Mouse (Mus musculus) effector memory CD4-positive, alpha-beta T cell, adult 7 months (primary cell): ENCODE data around the gene Olfr1494. TPM values are rescaled to one million over a fixed set of nuclear protein-coding genes. Genes with fewer than 3 reads are reported as not detected.

Experiments used
- polyA plus RNA-seq: library from polyadenylated mRNA; unstranded; fragments of 100-300 nt; shearing (Covaris generic); gene quantifications from one replicate; pipeline ENCODE4 v1.2.1, GENCODE M21; 2017

Olfr1494 gene
- polyA plus RNA-seq, result not detected

GRCm38 (mm10) chr19:13739428-13739827 is at the start of gene Olfr1494:
TSS of gene Olfr1494 (plus strand) at chr19:13739728.

GRCm38 (mm10) chr19:13696968-13697367 is 42.6 kb upstream of the Olfr1494 start, which contains the start of gene Olfr1491:
TSS of gene Olfr1491 (plus strand) at chr19:13697268.

GRCm38 (mm10) chr19:13722978-13723377 is 16.6 kb upstream of the Olfr1494 start, which contains the start of gene Olfr1493-ps1:
TSS of gene Olfr1493-ps1 (plus strand) at chr19:13723278.

GRCm38 (mm10) chr19:13764306-13764705 is 24.8 kb downstream of the Olfr1494 start, which contains the start of gene Olfr1495:
TSS of gene Olfr1495 (plus strand) at chr19:13764606.

GRCm38 (mm10) chr19:13777578-13777977 is 38.0 kb downstream of the Olfr1494 start, which contains the start of gene Olfr1496:
TSS of gene Olfr1496 (plus strand) at chr19:13777878.

GRCm38 (mm10) chr19:13798102-13798501 is 58.6 kb downstream of the Olfr1494 start, which contains the start of gene Olfr1497:
TSS of gene Olfr1497 (minus strand) at chr19:13798202.

Other genes starting within 250 kb of the Olfr1494 start
- 0.20 TPM for gene Olfr1477, start 239.2 kb upstream of the Olfr1494 start, polyA plus RNA-seq
- gene Olfr1480, start 211.8 kb upstream of the Olfr1494 start, polyA plus RNA-seq, result not detected
- not detected for gene Olfr1484, start 156.2 kb upstream of the Olfr1494 start, polyA plus RNA-seq
- not detected for gene Olfr1487, start 122.4 kb upstream of the Olfr1494 start, polyA plus RNA-seq
- gene Olfr1489, start 108.1 kb upstream of the Olfr1494 start, polyA plus RNA-seq, result 0.06 TPM
- 0.40 TPM for gene Olfr1490, start 88.6 kb upstream of the Olfr1494 start, polyA plus RNA-seq
- not detected for gene Olfr1491, start 42.5 kb upstream of the Olfr1494 start, polyA plus RNA-seq
- gene Olfr1493-ps1, start 16.4 kb upstream of the Olfr1494 start, polyA plus RNA-seq, result 0.28 TPM
- not detected for gene Olfr1495, start 24.9 kb downstream of the Olfr1494 start, polyA plus RNA-seq
- not detected for gene Olfr1496, start 38.1 kb downstream of the Olfr1494 start, polyA plus RNA-seq
- not detected for gene Olfr1497, start 58.5 kb downstream of the Olfr1494 start, polyA plus RNA-seq
- 0.61 TPM for gene Olfr1499, start 79.7 kb downstream of the Olfr1494 start, polyA plus RNA-seq
- not detected for gene Olfr1500, start 90.8 kb downstream of the Olfr1494 start, polyA plus RNA-seq
- 0.43 TPM for gene Olfr1501, start 111.0 kb downstream of the Olfr1494 start, polyA plus RNA-seq
- not detected for gene Olfr1502, start 122.1 kb downstream of the Olfr1494 start, polyA plus RNA-seq
- gene Olfr1504, start 158.2 kb downstream of the Olfr1494 start, polyA plus RNA-seq, result not detected
- gene Olfr1505, start 173.8 kb downstream of the Olfr1494 start, polyA plus RNA-seq, result not detected